Comparison of ENCODE assay signal across 8 mouse cellular contexts in genomic region chr4:126103590-126104068, GRCm38 (mm10). TPM values are rescaled to one million over a fixed set of nuclear protein-coding genes. Genes with fewer than 3 reads are reported as not detected.
DNase-seq lines count a peak whose midpoint lies in the region; ATAC-seq and TF ChIP-seq lines count a peak whose summit lies in the region.

Gene Stk40, plus strand, starts transcription at chr4:126103957.

- H3K9me3 ChIP-seq in embryonic facial prominence, embryonic 14.5 days (ENCODE audit: control insufficient read depth, low read length): no peaks in the 10 kb centered on the region
- no peaks in the 10 kb centered on the region for H3K9me3 ChIP-seq in limb, embryonic 13.5 days
- no peaks in the 10 kb centered on the region for H3K9me3 ChIP-seq in midbrain, embryonic 16.5 days (replicated peaks; ENCODE audit: control insufficient read depth, low read length, poor library complexity, severe bottlenecking)

- TF ChIP-seq CTCF in heart, adult 2 months (IDR thresholded peaks at IDR 0.05): peak; percentile 78

- peak within 1 kb of the TSS; percentile 84 for H3K9ac ChIP-seq in embryonic facial prominence, embryonic 14.5 days (ENCODE audit: low read depth, low read length)
- H3K9ac ChIP-seq in heart, adult 2 months (ENCODE audit: low read depth, low read length): peak within 1 kb of the TSS; percentile 76
- H3K9ac ChIP-seq in limb, embryonic 13.5 days: peak within 1 kb of the TSS; percentile 87
- H3K9ac ChIP-seq in midbrain, embryonic 16.5 days (ENCODE audit: low read depth, low read length): peak within 1 kb of the TSS; percentile 87

- H3K36me3 ChIP-seq in embryonic facial prominence, embryonic 14.5 days (ENCODE audit: control insufficient read depth, insufficient read depth, low read length): no peaks in the 10 kb centered on the region
- peaks cover 5% of the 10 kb centered on the region; the same call in 1 of the 2 replicates for H3K36me3 ChIP-seq in heart, adult 2 months (ENCODE audit: control insufficient read depth, insufficient read depth, low read length)
- H3K36me3 ChIP-seq in limb, embryonic 13.5 days: peaks cover 14% of the 10 kb centered on the region
- H3K36me3 ChIP-seq in midbrain, embryonic 16.5 days (ENCODE audit: control insufficient read depth, insufficient read depth, low read length): 0 out of 2 replicates have a peak, but pooled peaks cover 2% of the 10 kb centered on the region

- peak within 1 kb of the TSS; percentile 90 for H3K27ac ChIP-seq in embryonic facial prominence, embryonic 14.5 days (replicated peaks; ENCODE audit: low read depth, low read length)
- H3K27ac ChIP-seq in heart, adult 2 months: peak within 1 kb of the TSS; percentile 97
- peak within 1 kb of the TSS; percentile 29 for H3K27ac ChIP-seq in limb, embryonic 13.5 days
- peak within 1 kb of the TSS; percentile 87 for H3K27ac ChIP-seq in midbrain, embryonic 16.5 days (ENCODE audit: low read length)

- TF ChIP-seq POLR2A in heart, adult 2 months (IDR thresholded peaks at IDR 0.05; ENCODE audit: insufficient read depth, low read depth, low read length): peak; percentile 98

- WGBS in embryonic facial prominence, embryonic 14.5 days: 0% methylated on average over 19 of the region's 34 CpGs
- WGBS in heart, adult 2 months: 2% methylated on average over 30 of the region's 34 CpGs
- 2% methylated on average over 34 of the region's 34 CpGs for WGBS in limb, embryonic 13.5 days
- under 1% methylated on average over 32 of the region's 34 CpGs for WGBS in midbrain, embryonic 16.5 days

- intact Hi-C loops in heart, adult 2 months (cut with DNase I): loop anchor here (5.0 kb wide), 1 partner anchor 159 kb away; the partner anchor contains the start of gene Trappc3

- TF ChIP-seq EP300 in heart, adult 2 months (IDR thresholded peaks at IDR 0.05; ENCODE audit: insufficient read depth, low read depth, low read length): peak; percentile 97

- H3K4me1 ChIP-seq in embryonic facial prominence, embryonic 14.5 days (ENCODE audit: control insufficient read depth, insufficient read depth, low read length): peaks cover 24% of the 10 kb centered on the region
- peaks cover 19% of the 10 kb centered on the region for H3K4me1 ChIP-seq in heart, adult 2 months (ENCODE audit: control insufficient read depth, insufficient read depth, low read length)
- peaks cover 31% of the 10 kb centered on the region for H3K4me1 ChIP-seq in limb, embryonic 13.5 days
- peaks cover 35% of the 10 kb centered on the region for H3K4me1 ChIP-seq in midbrain, embryonic 16.5 days (ENCODE audit: control insufficient read depth, insufficient read depth, low read length)

- peak; percentile 97 for ATAC-seq in embryonic facial prominence, embryonic 14.5 days (ENCODE audit: low read depth)
- peak; percentile 98 for ATAC-seq in limb, embryonic 13.5 days (ENCODE audit: low FRiP score, low read depth)
- ATAC-seq in midbrain, embryonic 16.5 days: peak; percentile 94

- H3K27me3 ChIP-seq in embryonic facial prominence, embryonic 14.5 days (replicated peaks; ENCODE audit: control insufficient read depth, insufficient read depth, low read length): no peaks in the 10 kb centered on the region
- no peaks in the 10 kb centered on the region for H3K27me3 ChIP-seq in heart, adult 2 months (ENCODE audit: control insufficient read depth, insufficient read depth, low read length)
- H3K27me3 ChIP-seq in limb, embryonic 13.5 days: no peaks in the 10 kb centered on the region
- H3K27me3 ChIP-seq in midbrain, embryonic 16.5 days (ENCODE audit: control insufficient read depth, insufficient read depth, low read depth, low read length): no peaks in the 10 kb centered on the region

- H3K4me3 ChIP-seq in embryonic facial prominence, embryonic 14.5 days (ENCODE audit: low read depth, low read length): peak within 1 kb of the TSS; percentile 94
- H3K4me3 ChIP-seq in heart, adult 2 months: peak within 1 kb of the TSS; percentile 96
- H3K4me3 ChIP-seq in limb, embryonic 13.5 days: peak within 1 kb of the TSS; percentile 87
- peak within 1 kb of the TSS; percentile 91 for H3K4me3 ChIP-seq in midbrain, embryonic 16.5 days (ENCODE audit: low read depth, low read length)

- H3K4me2 ChIP-seq in embryonic facial prominence, embryonic 14.5 days (ENCODE audit: low read depth, low read length): peak within 1 kb of the TSS; percentile 98
- peak within 1 kb of the TSS; percentile 97 for H3K4me2 ChIP-seq in limb, embryonic 13.5 days (replicated peaks)
- peak within 1 kb of the TSS; percentile 97 for H3K4me2 ChIP-seq in midbrain, embryonic 16.5 days (ENCODE audit: low read length)

- H3K79me2 ChIP-seq in heart, adult 2 months (replicated peaks; ENCODE audit: control insufficient read depth, insufficient read depth, low read length): peaks cover 2% of the 10 kb centered on the region; the same call in 1 of the 2 replicates

- DNase-seq in 3T3-L1 (ENCODE audit: low read depth, low spot score): peak; percentile 99
- peak; percentile 90 to 93 for DNase-seq in adrenal gland, postnatal 4 days (ENCODE audit: low spot score in 2 of 2)
- peak; percentile 99 for DNase-seq in embryonic facial prominence, embryonic 14.5 days (ENCODE audit: low spot score)
- DNase-seq in heart, adult 2 months: peak; percentile 95 to 96
- DNase-seq in kidney, adult 8-10 months: peak; percentile 96 to 97
- DNase-seq in spleen, postnatal 10 days (ENCODE audit: low spot score in 2 of 2): peak; percentile 91 to 95

RNA-seq across cellular contexts. Expression of gene Stk40, which starts in this region (rescaled TPM):
- total RNA-seq in adrenal gland, postnatal 4 days (2021): 10 to 100 TPM; 25.9 to 30.5 TPM
- polyA plus RNA-seq in embryonic facial prominence, embryonic 14.5 days (2014; fragmentation: Nextera tagmentation; extraction: Ambion mirVana): 26.8 and 32.1 TPM in 2 replicates
- total RNA-seq in heart, adult 2 months (2021): 10 to 100 TPM; 41.6 to 53.8 TPM
- polyA plus RNA-seq in heart, adult 2 months (2012; rRNA removed): 36.3 and 36.7 TPM in 2 replicates
- polyA plus RNA-seq in limb, embryonic 13.5 days (2015; fragmentation: Nextera tagmentation; extraction: Ambion mirVana): 38.7 and 39.0 TPM in 2 replicates
- 27.1 and 31.1 TPM in 2 replicates for polyA plus RNA-seq in midbrain, embryonic 16.5 days (2015; fragmentation: Nextera tagmentation; extraction: Ambion mirVana)

Comparison
In these comparisons a context has a peak if more than half of its experiments do, and no peak if none do; other contexts are left out.
1. Peak in every context shown above with its lines: DNase-seq, ATAC-seq, H3K4me3 ChIP-seq and H3K27ac ChIP-seq.
2. H3K27ac ChIP-seq: peak in every context shown above with its lines; median percentile 97 in heart, adult 2 months; 90 in embryonic facial prominence, embryonic 14.5 days; 87 in midbrain, embryonic 16.5 days; 29 in limb, embryonic 13.5 days.